Mouse (Mus musculus): ENCODE results near the gene Gm49776.

DNA sequence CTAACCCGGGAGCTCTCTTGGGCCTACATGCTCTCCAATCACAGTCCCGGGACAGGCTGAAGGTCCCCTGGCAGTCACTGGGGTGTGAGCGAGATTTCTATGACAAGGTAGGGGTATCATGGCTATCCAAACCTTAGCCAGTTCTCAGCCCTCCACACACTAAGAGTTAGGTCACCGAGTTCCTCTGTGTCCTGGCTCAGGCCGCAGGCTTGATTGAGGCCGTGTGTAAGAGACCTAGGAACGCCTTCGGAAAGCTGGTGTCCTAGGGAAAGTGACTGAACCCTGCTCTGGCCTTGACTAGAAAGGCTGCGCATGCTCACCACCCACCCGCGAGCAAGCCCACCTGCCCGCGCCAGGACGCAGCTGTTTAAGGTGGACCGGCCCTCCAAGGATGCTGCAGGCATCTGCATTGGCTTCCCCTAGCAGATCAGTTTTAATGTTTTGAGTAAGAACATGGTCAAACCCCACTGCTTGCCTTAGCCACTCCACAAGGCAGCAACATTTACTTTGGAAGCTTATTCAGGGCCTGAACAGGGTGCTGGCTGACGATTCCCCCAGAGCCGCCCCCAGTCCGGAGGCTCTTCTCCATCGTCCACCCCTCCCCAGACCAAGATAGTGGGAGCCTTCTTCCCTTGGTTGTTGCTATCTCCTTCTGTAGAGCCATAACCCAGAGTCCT lies 22.6 kb downstream of the Gm49776 start:
- no peak for TF ChIP-seq CTCF (IDR thresholded peaks at IDR 0.05; ENCODE audit: borderline replicate concordance, insufficient read depth, low read length)
- peak; percentile 45 for TF ChIP-seq POLR2A (IDR thresholded peaks at IDR 0.05; ENCODE audit: low read depth, low read length)

Measured in embryonic fibroblast, embryonic 13.5 days (primary cell).